Mouse (Mus musculus): ENCODE measurements around the gene Nsmce3.

GRCm38 (mm10) chr7:64896587-64896986, 23.8 kb upstream of the Nsmce3 start:
- TF ChIP-seq CTCF (IDR thresholded peaks at IDR 0.05): no peak
- no peak for TF ChIP-seq POLR2A (IDR thresholded peaks at IDR 0.05; ENCODE audit: insufficient read depth, low read depth, low read length)

Measured in heart, adult 2 months (tissue).